Mouse (Mus musculus): ENCODE measurements around the gene Syne1. TPM values are rescaled to one million over a fixed set of nuclear protein-coding genes. Genes with fewer than 3 reads are reported as not detected.
A peak's percentile ranks its signal among the peaks of the same experiment; 100 is the strongest.

Gene Syne1
- total RNA-seq, 1 experiment from 2014 or later: 63.5 TPM

DNA sequence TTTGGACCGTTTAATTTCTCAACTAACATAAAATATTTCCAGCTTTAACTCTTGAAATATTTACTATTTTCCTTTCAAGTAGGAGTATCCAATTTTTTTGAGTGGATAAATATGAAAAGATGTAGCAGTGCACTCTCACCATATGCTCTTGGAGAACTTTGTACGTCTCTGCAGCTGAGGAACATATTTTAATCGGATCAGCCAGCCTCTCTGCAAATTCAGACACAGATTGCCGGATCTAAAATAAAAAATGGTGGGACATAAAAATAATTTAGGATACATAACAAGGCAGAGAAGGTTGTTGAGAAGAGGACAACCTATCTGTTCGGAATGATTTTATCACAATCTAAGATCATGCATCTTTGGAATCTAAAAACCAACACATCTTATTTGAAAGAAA, 218.5 kb downstream of the Syne1 start:
- no peak for ATAC-seq (replicated peaks; ENCODE audit: insufficient number of reproducible peaks, low FRiP score, low TSS enrichment, poor library complexity, severe bottlenecking)

DNA sequence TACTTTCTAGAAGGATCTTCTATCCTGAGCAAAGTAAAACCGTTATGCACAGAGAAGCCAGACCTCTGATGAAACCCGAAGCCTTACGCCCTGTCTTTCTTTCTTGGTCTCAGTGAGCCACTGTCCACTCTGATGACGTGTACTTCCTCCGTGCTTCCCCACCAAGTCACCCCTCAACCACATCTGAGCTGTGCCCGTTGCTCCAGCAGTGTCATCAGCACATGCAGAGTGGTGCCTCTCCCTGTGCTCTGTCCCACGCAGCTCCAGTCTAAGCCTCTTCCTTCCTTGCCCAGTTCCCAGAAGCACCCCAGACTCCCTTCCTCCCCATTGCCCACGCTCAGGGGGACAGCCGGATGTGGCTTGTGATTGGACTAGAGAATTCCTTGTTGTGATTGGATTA, 224.6 kb downstream of the Syne1 start:
- no peak for ATAC-seq (replicated peaks; ENCODE audit: insufficient number of reproducible peaks, low FRiP score, low TSS enrichment, poor library complexity, severe bottlenecking)

DNA sequence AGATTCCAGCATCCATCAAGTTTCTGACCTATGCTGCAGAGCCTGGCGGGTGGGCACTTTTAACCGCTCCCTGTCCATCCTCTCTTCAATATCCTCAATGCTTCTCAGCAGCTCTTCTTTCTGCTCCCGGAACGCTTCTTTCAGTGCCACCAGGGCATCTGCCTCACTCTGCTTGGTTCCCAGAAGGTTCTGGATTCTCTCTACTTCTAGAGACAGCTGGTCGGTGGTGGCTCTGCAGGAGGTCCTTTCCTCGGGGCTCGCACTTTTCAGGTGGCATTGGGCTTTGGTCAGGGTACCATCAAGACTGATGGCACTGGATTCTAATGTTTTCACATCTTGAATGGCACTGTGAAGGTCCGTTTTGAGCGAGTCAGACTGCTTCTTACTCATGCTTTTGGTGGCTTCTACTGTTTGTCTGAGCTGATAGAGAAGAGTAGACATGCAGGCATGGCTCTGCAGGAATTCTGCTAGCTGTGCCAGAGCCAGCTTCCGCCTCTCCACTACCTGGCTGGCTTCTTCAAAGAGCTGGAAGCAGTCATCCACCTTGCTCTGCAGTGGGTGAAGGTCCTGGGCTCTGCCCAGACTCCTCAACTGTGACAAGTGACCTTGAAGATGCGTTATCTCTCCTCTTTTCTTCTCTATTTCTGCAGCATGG, 227.4 kb downstream of the Syne1 start:
- ATAC-seq (replicated peaks; ENCODE audit: insufficient number of reproducible peaks, low FRiP score, low TSS enrichment, poor library complexity, severe bottlenecking): no peak

DNA sequence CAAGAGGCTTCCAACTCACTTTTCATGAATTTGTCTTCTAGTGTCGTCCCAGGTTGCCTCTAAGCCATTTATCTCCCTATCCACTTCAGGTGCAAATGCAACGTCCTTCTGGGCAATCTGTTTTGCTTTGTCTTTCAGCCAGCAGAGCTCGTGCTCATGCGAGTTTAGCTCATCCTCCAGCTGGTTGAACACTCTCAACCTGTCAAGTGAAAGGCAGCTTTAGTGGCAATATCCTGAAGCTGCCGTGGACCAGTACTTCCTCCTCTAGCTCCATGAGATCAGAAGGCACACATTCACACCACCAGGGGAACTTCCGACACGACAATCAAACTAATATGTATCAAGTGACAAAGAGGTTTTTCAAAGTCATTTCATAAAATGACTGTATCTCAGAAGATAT, 228.7 kb downstream of the Syne1 start:
- ATAC-seq (replicated peaks; ENCODE audit: insufficient number of reproducible peaks, low FRiP score, low TSS enrichment, poor library complexity, severe bottlenecking): no peak

DNA sequence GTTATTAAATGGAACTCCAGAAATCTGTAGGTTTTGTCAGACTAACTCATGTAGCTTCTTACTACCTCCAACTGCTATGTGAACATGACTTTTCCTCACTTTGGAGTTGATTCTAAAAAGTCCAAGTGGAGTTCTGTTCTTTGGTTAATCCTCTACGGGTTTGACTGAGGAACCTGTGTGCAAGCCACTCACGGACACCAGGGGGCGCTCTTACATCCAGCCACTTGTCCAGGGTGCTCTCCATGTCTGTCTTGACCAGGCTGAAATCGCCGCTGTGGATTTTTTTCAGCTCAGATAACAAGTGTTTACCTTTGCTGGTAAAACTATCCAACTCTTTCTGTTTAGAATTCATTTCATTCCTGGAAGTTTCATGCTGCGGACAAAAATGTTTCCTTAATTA, 233.7 kb downstream of the Syne1 start:
- ATAC-seq (replicated peaks; ENCODE audit: insufficient number of reproducible peaks, low FRiP score, low TSS enrichment, poor library complexity, severe bottlenecking): 0 out of 2 replicates have a peak, but pooled peaks have one; percentile 35

DNA sequence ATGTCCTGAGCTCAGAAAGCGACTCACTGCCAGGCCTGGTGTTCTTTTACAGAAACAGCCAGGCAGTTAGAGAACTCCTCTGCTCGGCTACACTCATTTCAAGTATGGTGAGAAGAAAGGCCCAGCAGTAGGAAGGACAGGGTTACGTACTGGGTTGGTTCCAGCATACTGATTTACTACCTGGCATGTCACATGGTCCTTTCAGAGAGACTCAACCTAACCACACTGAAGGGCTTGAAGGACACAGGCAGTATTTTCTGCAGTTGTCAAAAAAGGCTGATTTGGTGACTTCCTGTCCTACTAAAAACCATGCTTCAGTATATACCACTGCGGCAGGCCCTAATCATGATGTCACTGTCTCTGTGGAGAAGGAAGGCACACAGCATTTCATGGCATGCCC, 238.8 kb downstream of the Syne1 start:
- ATAC-seq (replicated peaks; ENCODE audit: insufficient number of reproducible peaks, low FRiP score, low TSS enrichment, poor library complexity, severe bottlenecking): no peak

DNA sequence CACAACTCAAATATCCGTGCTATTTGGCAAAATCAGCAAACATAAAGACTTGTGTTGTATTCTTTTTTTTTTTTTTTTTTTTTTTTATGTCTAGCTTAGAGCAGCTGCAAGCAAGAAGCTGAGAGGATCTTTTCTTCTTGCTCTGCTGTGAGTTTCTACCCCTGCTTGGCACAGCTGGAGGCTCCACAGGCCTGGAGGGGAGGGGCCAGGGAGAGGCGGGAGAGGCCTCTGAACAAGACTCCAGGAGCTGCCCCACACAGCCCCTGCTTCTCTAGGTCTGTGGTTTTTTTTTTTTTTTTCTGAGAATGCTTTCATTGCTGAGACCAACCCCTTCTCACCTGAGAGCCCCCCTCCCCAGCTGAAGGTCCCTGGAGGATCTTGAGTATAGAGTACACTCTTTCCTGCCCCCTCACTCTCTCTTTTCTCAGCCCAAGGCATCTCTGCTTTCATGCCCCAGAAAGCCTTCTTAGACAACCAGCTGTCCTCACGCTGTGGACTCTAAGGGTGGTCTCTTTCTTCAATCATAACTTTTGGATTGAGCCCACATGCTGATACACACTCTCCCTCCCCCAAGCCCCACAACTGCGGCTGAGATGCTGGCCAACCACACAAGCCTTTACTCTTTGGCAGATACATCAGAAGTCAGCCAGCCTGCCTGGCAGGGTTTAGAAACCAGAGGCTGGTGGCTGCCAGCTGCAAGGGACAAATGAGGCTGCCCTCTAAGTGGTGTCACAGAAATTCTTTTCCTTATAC, 241.1 kb downstream of the Syne1 start:
- no peak for ATAC-seq (replicated peaks; ENCODE audit: insufficient number of reproducible peaks, low FRiP score, low TSS enrichment, poor library complexity, severe bottlenecking)

DNA sequence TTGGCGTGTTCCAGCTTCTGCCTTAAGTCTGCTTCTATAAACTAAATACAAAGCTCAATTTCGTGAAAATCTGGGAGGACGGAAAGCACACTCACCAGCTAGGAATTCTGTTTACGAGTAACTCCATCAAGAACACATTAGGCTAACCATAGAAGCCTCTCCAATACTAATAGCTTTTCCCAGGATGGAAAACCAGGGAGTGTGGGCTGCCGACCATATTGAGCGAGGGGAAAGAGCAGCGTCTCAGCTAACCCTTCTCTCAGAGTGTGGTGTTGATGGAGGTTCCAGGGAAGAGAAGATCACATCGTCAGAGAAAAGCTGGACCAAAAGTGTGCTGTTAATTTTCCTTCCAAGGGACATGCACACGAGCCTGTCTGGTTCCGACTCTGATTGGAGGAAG, 241.9 kb downstream of the Syne1 start:
- no peak for ATAC-seq (replicated peaks; ENCODE audit: insufficient number of reproducible peaks, low FRiP score, low TSS enrichment, poor library complexity, severe bottlenecking)

DNA sequence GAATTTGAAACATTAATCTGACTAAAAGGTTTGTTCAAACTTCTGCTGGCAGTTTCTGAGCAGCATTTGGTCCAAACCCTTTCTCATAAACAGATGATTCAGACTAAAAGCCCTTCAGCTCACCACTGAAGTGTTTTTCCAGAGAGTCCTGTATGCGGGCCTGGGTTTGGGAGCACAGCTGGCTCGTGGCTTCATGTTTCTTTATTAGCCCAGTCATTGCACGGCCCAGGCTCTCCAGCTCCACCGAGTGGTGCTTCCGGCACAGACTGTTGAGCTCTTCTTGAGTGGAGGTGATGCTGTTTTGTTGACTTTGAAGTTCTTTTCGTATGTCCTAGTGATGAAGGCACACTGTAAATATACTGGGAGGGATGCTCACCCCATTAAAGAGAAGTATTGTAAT, 245.7 kb downstream of the Syne1 start:
- ATAC-seq (replicated peaks; ENCODE audit: insufficient number of reproducible peaks, low FRiP score, low TSS enrichment, poor library complexity, severe bottlenecking): no peak

DNA sequence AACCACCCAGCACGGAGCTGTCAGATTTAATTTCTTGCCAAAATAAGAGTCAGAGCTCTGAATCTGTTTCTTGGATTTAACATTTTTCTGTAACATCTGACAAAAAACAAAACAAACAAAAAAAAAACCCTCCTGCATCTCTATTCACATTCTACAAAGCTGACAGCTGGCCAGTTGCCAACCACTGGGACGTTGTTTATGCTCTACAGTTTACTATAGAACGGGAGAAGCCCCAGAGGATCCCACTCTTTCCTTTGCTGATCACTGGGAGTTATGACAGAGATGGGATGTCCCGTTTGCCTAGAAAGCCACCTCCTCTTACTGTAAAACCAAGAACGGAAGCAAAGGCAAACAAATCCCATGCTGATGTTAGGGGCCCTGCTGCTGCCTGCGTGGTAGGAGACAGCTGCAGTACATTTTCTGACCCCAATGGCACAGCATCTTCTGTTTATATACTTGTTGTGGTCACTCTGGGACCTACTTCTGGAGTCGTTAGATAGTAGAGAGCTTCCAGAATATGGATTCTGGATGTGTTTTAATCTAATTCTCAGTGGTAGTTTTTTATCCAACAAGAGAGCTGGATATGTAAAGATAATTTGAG, 255.9 kb downstream of the Syne1 start:
- no peak for ATAC-seq (replicated peaks; ENCODE audit: insufficient number of reproducible peaks, low FRiP score, low TSS enrichment, poor library complexity, severe bottlenecking)

DNA sequence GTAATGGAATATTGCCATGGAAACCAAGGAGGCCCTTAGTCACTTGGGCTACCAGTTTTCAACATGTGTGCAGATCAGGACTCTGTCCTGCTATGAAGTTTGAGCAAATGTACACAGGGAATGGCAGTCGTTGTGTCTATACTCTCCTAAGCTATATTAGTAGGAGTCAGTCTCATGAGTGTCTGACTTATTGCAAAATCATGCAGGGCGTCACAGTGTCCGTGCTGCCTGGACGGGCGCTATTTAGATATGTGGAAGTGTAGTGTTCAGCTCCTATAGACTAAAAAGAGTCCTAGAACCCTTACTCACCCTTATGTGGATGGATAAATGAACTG, 261.7 kb downstream of the Syne1 start:
- ATAC-seq (replicated peaks; ENCODE audit: insufficient number of reproducible peaks, low FRiP score, low TSS enrichment, poor library complexity, severe bottlenecking): no peak

DNA sequence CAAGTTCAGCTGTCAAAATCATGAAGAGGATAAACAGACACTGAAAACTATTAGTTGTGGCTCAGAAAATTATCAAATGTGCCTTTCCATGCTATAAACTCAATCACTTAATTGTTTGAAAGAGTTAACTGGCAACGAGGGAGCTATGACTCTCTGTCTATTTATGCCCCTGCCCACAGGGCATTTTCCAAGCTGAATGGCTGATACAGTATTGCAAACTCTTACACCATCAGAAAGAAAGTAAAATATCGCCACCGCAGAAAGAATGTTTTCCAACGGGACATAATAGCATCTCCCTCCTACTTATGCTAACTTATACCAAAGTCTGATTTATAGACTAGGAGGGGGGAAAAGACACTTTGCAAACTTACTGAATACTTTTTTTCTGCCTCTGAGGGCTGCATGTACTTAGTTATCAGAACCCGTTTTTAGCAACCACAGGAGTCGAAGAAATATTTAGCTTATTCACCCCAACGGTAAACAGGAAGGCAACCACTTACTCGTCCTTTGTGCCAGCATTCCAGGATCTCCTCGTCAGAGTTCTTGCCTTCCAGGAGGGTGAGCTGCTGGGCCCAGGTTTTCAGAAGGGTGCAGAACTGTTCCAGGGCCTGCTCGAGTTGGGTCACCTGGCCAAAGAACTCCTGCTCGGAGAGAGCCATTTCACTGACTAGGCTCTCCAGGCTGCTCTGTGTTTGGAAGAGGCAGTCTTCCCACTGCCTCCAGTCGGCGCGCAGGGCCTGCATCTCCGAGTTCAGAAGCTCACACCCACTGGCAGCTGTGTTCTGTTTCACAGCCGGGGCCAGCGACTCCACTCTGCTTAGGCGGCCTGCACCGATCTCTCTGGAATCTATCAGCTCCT, 262.3 kb downstream of the Syne1 start:
- ATAC-seq (replicated peaks; ENCODE audit: insufficient number of reproducible peaks, low FRiP score, low TSS enrichment, poor library complexity, severe bottlenecking): no peak

DNA sequence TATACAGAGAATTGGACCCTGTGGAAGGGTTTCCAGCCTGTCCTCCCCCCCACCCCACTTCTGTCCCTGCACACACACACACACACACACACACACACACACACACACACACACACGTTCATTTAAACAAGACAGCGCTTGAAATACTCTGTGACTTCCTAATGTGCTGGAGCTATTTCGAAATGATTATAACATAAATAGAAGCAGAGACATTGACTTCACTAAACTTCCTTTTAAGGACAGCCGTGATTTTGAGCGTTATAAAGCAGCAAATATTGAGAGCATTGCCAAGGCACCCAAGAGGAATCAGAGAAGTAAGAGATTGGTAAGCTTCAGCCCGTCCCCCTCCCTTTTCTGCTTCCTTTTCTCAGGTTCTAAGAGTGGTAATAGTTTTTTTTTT, 263.0 kb downstream of the Syne1 start:
- ATAC-seq (replicated peaks; ENCODE audit: insufficient number of reproducible peaks, low FRiP score, low TSS enrichment, poor library complexity, severe bottlenecking): no peak

DNA sequence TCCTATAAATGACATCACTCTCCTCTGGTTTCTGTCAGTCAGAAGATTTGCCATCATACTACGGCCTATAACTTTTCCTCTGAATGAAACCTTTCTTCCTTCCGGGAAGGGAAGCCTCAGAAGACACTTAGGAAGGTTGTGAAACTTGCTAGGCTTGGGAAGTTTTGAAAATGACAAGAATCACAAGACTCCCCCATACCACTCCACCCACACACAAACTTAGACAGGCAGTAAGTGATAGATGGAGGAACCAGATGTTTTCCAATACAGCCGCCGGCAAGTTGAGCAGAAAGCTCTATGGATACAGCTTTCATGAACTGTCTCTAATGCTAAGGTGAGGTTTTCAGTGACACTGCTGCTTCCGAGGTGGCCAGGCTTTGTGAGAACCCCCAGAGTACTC, 275.5 kb downstream of the Syne1 start:
- ATAC-seq (replicated peaks; ENCODE audit: insufficient number of reproducible peaks, low FRiP score, low TSS enrichment, poor library complexity, severe bottlenecking): no peak

DNA sequence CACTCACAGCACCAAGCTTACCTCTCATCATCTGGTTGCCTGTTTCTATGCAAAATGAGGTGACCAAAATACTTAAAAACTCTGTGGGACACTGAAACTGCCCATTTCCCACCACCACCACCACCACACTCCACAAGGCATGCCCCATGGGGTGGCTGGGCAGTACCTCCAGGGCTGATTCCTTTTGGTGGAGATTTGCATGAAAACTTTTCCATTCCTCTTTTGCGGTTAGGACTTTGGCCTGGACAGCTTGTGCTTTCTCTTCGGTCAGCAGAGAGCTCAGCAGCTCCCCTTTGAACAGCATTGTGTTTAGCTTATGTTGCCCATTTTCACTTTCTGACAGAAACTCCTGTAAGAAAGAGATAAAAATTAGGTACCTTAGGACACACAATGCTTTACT, 280.6 kb downstream of the Syne1 start:
- no peak for ATAC-seq (replicated peaks; ENCODE audit: insufficient number of reproducible peaks, low FRiP score, low TSS enrichment, poor library complexity, severe bottlenecking)

DNA sequence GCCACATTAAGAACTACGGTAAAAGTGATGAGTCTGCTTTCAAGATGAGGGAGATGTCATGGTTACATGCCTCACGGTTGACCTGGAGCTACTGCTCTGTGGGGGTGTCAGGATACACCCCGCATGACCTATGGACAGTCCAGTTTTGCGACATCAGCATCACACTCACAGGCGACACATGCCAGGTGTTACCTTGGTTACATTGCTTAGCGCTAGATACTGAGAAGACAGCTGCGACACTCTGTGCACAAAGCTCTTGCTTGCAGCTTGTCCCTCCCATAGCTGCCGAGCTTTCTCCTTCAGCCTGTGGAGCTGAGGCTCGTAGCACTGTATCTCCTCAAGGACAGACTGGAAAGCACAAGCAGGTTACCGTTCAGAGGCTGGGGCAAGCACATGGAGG, 286.9 kb downstream of the Syne1 start:
- no peak for ATAC-seq (replicated peaks; ENCODE audit: insufficient number of reproducible peaks, low FRiP score, low TSS enrichment, poor library complexity, severe bottlenecking)

DNA sequence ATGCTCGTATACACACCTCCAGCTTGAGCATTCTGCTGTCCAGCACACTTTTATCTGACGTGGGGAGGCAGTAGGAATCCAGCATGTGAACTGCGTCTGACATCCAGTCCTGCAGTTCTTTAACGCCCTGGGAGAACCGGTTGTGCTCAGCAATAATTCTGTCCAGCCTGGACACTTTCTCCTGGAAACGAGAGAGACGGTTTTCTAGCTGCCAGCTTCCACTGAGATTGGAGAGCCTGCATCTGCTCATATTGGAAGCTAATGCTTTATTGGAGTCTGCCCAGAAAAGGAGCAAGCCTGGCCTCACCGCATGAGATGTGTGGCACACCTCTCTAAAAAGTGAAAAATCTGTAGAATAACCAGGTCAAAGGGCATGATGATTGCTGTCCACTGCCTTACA, 288.6 kb downstream of the Syne1 start:
- ATAC-seq (replicated peaks; ENCODE audit: insufficient number of reproducible peaks, low FRiP score, low TSS enrichment, poor library complexity, severe bottlenecking): no peak

DNA sequence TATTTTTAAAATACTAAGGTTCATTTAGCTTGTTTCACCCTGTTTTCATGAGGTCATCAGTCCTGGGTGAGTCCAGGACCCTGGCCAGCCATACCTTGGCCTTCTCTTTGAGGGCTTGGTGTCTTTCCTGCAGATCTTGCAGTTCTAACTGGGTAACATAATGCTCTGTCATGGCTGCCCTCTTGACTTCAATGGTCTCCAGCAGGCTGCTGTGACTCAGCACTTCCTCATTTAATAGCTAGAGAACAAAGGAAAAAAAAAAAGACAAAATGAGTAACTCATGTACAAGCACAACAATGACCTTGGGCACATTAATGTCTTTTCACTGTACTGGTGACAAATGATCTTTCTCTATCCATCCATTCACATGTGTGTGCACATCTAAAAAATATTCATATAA, 294.6 kb downstream of the Syne1 start:
- ATAC-seq (replicated peaks; ENCODE audit: insufficient number of reproducible peaks, low FRiP score, low TSS enrichment, poor library complexity, severe bottlenecking): no peak

DNA sequence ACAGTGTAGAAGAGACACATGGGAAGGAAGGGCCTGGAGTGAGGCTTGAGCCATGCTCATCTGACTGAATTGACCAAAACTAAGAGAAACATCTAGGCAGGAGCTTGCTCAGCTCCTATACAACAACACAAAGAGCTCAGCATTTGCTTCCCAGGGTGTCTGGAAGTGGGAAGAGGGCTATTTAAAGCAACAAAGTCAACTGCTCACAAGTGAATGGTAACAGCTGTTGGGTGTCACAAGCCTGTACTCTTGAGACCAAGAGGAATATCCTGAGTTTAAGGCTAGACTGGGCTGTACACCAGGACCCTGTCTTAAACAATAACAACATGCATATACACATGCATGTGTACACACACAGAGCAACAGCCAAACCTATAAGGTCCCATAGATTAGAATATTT, 297.5 kb downstream of the Syne1 start:
- ATAC-seq (replicated peaks; ENCODE audit: insufficient number of reproducible peaks, low FRiP score, low TSS enrichment, poor library complexity, severe bottlenecking): no peak

Data from monocyte, adult 5-6 weeks (primary cell).